Mouse (Mus musculus) spleen, embryonic (tissue): ENCODE data around the gene Rnf115.

Source experiments
- CTCF ChIA-PET: fragments of 350-600 bp; sonication (Branson Sonifier 250); formaldehyde crosslinking; loops from one replicate; lab custom pipeline; 2022; lab: Charles Lee

Rnf115 gene

DNA sequence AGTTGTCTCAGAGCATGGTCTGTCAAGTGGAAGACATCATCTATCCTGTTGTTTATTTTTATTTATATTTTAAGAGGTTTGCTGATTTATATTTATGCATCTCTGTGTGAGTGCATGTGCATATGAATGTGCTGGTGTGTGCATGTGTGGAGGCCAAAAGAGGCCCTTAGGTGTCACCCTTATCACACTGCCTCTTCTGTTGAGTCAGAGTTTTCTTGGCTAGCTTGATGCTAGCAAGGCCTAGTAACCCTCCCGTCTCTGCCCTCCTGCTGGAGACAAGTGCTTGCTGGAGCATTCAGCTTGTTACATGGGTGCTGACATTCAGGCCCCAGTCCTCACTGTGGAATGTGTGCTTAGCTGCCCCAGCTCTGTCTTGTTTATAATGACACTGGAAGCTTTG is 45.5 kb downstream of the Rnf115 start:
- CTCF ChIA-PET: interaction anchor here (0.6 kb wide), 1 partner anchor 33 kb away, joined by 3 read pairs; no protein-coding TSS in a partner anchor

GRCm38 (mm10) chr3:96777120-96777519 is 49.7 kb downstream of the Rnf115 start:
- CTCF ChIA-PET: no interaction called here

GRCm38 (mm10) chr3:96782236-96782635 is 54.8 kb downstream of the Rnf115 start:
- CTCF ChIA-PET: no interaction called here

DNA sequence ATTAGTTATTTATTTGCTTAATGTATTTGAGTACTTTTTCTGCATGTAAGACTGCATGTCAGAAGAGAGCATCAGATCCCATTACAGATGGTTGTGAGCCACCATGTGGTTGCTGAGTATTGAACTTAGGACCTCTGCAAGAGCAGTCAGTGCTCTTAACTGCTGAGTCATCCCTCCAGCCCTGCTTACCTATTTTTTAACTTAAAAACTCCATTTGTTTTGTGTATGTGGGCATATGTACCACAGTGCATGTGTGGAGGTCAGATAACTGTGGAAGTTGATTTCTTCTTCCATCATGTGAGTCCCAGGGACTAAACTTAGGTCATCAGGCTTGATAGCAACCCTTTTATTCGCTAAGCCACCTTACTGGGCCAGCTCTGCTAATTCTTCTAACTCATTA is 60.3 kb downstream of the Rnf115 start:
- CTCF ChIA-PET: no interaction called here

GRCm38 (mm10) chr3:96788506-96788905 is 61.0 kb downstream of the Rnf115 start:
- CTCF ChIA-PET: interaction anchor here (0.6 kb wide), 1 partner anchor 1479 kb away, joined by 5 read pairs; no protein-coding TSS in a partner anchor

GRCm38 (mm10) chr3:96800254-96800653 is 72.8 kb downstream of the Rnf115 start:
- CTCF ChIA-PET: interaction anchor here (0.6 kb wide), 1 partner anchor 105 kb away, joined by 3 read pairs; no protein-coding TSS in a partner anchor

DNA sequence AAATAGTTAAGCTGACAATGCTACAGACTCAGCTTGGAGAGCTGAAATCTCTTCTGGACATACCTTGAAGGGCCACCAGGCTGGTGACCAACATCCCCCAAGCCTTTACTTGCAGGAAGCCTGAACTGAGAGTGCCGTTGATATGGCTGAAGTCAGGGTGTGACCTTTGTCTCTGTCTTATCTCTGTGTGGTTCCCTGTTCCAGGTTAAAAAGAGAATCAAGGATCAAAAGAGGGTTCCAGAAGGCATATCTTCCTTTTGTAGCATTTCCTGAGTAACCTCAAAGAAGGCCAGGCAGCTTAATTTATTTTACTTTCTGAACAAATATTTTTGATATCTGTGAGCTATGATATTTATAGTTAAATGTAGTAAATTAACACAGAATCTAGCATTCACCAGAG is 74.8 kb downstream of the Rnf115 start:
- CTCF ChIA-PET: no interaction called here

- CTCF ChIA-PET: no interaction called here
Measured at GRCm38 (mm10) chr3:96808136-96808535, 80.7 kb downstream of the Rnf115 start.

DNA sequence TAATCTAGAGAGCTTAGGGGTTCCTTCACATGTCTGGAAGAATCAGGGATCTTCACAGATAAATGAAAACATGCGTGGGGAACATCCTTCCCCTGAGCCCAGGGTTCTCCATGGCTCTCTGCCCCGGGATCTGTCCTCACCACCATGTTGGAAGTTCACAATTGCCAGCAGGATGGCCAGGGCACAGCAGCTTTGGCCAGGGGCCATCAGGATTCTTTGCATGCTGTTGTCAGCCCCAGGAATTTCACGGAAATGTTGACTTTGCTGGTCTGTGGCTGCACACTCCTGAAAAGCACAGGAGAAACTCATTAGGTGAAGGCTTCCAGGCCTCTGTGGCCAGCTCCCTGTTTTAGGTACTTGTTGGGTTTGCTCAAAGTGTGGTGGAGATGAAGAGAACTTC is 81.2 kb downstream of the Rnf115 start:
- CTCF ChIA-PET: no interaction called here

DNA sequence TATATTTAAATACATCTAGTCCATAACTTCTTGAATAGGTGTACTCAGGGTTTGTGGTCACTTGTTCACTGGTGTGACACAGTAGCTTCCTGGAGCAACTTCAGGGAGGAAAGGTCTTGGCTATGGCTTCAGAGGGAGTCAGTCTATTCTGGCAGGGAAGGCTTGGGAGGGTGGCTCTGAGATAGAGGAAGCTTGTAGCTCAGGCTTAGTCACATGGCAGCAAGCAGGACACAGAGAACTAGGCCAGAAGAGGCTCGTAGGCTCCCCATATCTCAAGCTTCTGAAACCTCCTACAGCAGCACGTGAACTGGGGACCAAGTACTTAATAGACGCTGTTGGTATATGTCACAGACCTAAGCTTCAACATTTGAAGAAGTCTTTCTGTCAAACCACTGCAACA is 83.8 kb downstream of the Rnf115 start:
- CTCF ChIA-PET: no interaction called here

- CTCF ChIA-PET: interaction anchor here (0.5 kb wide), 1 partner anchor 37 kb away, joined by 3 read pairs; no protein-coding TSS in a partner anchor
Measured at GRCm38 (mm10) chr3:96812395-96813091, 85.1 kb downstream of the Rnf115 start.

GRCm38 (mm10) chr3:96813106-96813505 is 85.6 kb downstream of the Rnf115 start:
- CTCF ChIA-PET: no interaction called here

- CTCF ChIA-PET: no interaction called here
Measured at GRCm38 (mm10) chr3:96813591-96814244, 86.3 kb downstream of the Rnf115 start.

- CTCF ChIA-PET: no interaction called here
Measured at GRCm38 (mm10) chr3:96814342-96814741, 86.9 kb downstream of the Rnf115 start.

DNA sequence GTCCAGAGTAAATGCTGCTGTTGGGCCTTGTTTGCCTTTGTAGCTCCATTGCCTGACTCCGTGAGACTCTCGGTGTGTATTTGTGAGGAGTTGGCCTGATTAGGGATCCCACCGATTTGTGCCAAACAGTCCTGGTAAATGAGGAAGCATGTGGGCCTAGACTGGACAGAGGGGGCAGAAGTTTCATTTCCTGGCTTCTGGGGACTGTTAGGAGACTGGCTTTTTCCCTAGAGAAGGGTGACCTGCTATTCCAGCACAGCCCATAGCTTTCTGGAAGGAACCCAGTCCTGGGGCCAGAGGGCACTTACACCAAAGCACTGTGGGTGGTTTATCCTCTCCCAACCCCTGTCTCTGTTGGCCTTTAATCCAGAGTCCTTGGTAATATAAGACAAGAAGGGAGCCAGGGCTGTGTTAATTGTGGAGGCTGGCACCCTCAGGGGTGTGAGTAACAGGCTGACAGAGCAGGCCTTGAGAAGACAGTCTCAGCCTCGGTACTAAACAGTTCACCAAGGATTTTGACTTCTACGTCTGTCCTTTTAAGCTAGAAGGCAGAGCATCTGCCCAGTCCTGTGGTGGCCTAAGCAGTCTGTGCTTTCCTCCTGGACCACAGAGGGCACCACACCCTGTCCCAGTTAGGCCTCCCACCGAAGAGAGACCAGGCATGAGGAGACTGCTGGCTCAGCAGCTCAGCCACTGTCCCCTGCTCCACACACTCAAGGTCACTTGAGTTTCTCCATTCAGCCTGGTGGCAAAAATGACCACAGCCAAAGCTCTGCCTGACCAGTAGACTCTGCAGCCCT is 92.9 kb downstream of the Rnf115 start:
- CTCF ChIA-PET: no interaction called here

GRCm38 (mm10) chr3:96821581-96821980 is 94.1 kb downstream of the Rnf115 start:
- CTCF ChIA-PET: no interaction called here

GRCm38 (mm10) chr3:96823701-96824100 is 96.2 kb downstream of the Rnf115 start:
- CTCF ChIA-PET: no interaction called here

DNA sequence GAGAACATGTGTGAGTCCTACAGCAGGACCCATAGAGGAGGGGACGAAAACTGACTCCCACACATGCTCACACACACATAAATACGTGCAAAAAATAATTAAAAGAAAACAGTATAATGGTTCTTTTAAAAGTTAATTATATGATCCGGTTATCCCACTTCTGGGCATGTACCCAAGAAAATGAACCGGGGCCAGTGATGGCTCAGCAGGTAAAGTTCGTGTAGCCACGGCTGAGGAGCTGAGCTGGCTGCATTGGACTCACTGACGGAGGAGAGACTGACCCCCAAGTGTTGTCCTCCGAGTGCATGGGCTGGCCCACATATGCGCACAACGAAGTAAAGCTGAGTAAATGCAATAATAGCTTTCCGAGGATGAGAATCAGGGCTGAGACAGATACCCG is 97.2 kb downstream of the Rnf115 start:
- CTCF ChIA-PET: interaction anchor here (0.5 kb wide), 1 partner anchor 147 kb away, joined by 3 read pairs; no protein-coding TSS in a partner anchor

DNA sequence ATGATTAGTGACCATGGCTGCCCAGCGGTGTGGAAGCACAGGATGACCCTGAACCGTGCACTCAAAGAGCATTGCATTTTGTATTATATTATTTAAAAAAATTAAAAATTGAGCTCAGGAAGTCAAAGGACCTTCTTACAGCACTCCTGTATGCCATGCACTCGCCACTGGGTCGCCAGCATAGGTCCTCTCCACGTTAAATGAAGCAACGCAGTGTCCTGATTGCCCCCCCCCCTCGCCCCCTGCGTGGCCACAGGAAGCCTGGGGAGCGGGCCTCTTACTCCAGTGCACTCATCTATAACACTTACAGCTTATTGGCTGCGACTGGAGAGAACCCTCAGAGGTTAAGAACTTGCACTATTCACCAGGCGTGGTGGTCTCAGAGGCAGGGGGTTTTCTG is 97.8 kb downstream of the Rnf115 start:
- CTCF ChIA-PET: interaction anchor here (0.5 kb wide), 1 partner anchor 147 kb away, joined by 3 read pairs; no protein-coding TSS in a partner anchor

DNA sequence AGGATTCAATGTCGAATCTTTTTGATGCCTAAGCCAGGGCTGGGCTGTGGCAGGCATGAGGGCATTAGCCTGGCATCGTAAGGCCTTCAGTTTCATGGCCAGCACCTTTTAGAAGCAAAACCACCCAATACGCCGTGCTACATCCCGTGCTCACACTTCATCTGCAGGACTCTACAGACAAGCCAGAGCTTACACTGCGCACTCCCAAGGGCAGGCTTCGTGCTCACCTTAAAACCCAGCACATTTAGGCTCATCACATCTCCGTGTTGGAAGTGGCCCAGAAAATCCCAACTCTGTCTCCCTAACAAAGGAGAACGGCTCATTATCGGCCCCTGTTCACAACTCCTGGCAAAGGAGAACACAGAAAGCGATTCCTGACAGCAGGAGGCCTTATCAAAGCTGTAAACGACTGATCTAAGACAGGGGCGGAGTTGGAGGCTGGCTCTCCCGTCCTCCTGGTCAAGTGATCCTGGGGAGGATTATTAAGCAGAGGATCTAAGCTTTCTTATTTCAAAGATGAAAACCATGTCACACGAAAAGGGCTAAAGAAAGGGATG is 100.9 kb downstream of the Rnf115 start:
- CTCF ChIA-PET: no interaction called here

- CTCF ChIA-PET: no interaction called here
Measured at GRCm38 (mm10) chr3:96828984-96829383, 101.5 kb downstream of the Rnf115 start, which contains the start of the genes Pdzk1 and Cd160. Pdzk1 (plus strand) TSS chr3:96829284. Cd160 (minus strand) TSS chr3:96829351.

- CTCF ChIA-PET: no interaction called here
Measured at GRCm38 (mm10) chr3:96829856-96830255, 102.4 kb downstream of the Rnf115 start.
